Mouse (Mus musculus) forebrain, embryonic 14.5 days (tissue): Measurements from ENCODE around the gene Marc1. TPM values are rescaled to one million over a fixed set of nuclear protein-coding genes. Genes with fewer than 3 reads are reported as not detected.

Experiments used
- ATAC-seq: fragments of 200-750 bp; cut with Nextera tagmentation; 2 replicates; pipeline ENCODE4 v1.8.0; 2017; ENCODE audit warnings: mild to moderate bottlenecking, moderate library complexity
- DNase-seq: peaks from one replicate; pipeline ENCODE4 v3.0.0-alpha.2; 2015; ENCODE audit warnings: low spot score
- H3K27ac ChIP-seq: fragments of 300-500 bp; sonication (generic); 2 replicates; pipeline ENCODE4 v1.5.1; 2014; ENCODE audit warnings: low read depth, mild to moderate bottlenecking, control low read depth, low read length, moderate library complexity
- H3K27me3 ChIP-seq: fragments of 300-500 bp; sonication (generic); replicated peaks from 2 replicates; pipeline ENCODE4 v1.6.1; 2014; ENCODE audit warnings: low read length, control low read depth, mixed read lengths; ENCODE audit not compliant: control insufficient read depth, insufficient read depth
- H3K36me3 ChIP-seq: fragments of 300-500 bp; sonication (generic); 2 replicates; pipeline ENCODE4 v1.6.1; 2014; ENCODE audit warnings: low read length, control low read depth; ENCODE audit not compliant: control insufficient read depth, insufficient read depth
- H3K4me1 ChIP-seq: fragments of 300-500 bp; sonication (generic); 2 replicates; pipeline ENCODE4 v1.6.1; 2014; ENCODE audit warnings: antibody characterized with exemption, low read length, control low read depth; ENCODE audit not compliant: control insufficient read depth, insufficient read depth
- H3K4me2 ChIP-seq: fragments of 300-500 bp; sonication (generic); 2 replicates; pipeline ENCODE4 v1.6.1; 2014; ENCODE audit warnings: mild to moderate bottlenecking, control low read depth, low read length
- H3K4me3 ChIP-seq: fragments of 300-500 bp; sonication (generic); 2 replicates; pipeline ENCODE4 v1.5.1; 2014; ENCODE audit warnings: low read depth, low read length, control low read depth
- H3K9ac ChIP-seq: fragments of 300-500 bp; sonication (generic); 2 replicates; pipeline ENCODE4 v1.6.1; 2014; ENCODE audit warnings: mild to moderate bottlenecking, low read length, control low read depth, moderate library complexity
- H3K9me3 ChIP-seq: fragments of 300-500 bp; sonication (generic); replicated peaks from 2 replicates; pipeline ENCODE4 v1.6.1; 2016; ENCODE audit warnings: low read length, control low read depth, mixed read lengths; ENCODE audit not compliant: control insufficient read depth
- WGBS: fragments of 180-500 bp; shearing (Covaris S2); extraction: QIAGEN DNeasy Blood & Tissue Kit; methylation state at CpG from one replicate; pipeline ENCODE4 v1.1.7; 2014; 5-methylcytosine and 5-hydroxymethylcytosine counted together
- polyA plus RNA-seq: library from polyadenylated mRNA; unstranded; fragments of >200 nt; fragmentation: Nextera tagmentation; extraction: Ambion mirVana; gene quantifications from 2 replicates; pipeline ENCODE4 v1.2.1, GENCODE M21; 2014

Gene Marc1
- polyA plus RNA-seq, 1 experiment from 2014 or later = not detected

GRCm38 (mm10) chr1:184781286-184782160 lies 29.6 kb downstream of the Marc1 start:
- no peak overlapping the region for H3K9ac ChIP-seq
- no peaks in the 10 kb centered on the region for H3K4me1 ChIP-seq
- no peak overlapping the region for H3K4me2 ChIP-seq
- 86% methylated on average over 10 of the region's 10 CpGs for WGBS
- DNase-seq (no peak), ATAC-seq (no peak)
- H3K9me3 ChIP-seq = no peaks in the 10 kb centered on the region
- H3K27me3 ChIP-seq = no peaks in the 10 kb centered on the region
- no peaks in the 10 kb centered on the region for H3K36me3 ChIP-seq
- H3K27ac ChIP-seq = no peak overlapping the region
- no peak overlapping the region for H3K4me3 ChIP-seq

- no peaks in the 10 kb centered on the region for H3K4me1 ChIP-seq
- ATAC-seq = no peak
- H3K4me3 ChIP-seq = no peak overlapping the region
- H3K27me3 ChIP-seq = no peaks in the 10 kb centered on the region
- H3K9ac ChIP-seq = no peak overlapping the region
- no peaks in the 10 kb centered on the region for H3K9me3 ChIP-seq
- H3K36me3 ChIP-seq = no peaks in the 10 kb centered on the region
- 97% methylated on average over 6 of the region's 6 CpGs for WGBS
- no peak for DNase-seq
- no peak overlapping the region for H3K27ac ChIP-seq
- H3K4me2 ChIP-seq = no peak overlapping the region
Observed at GRCm38 (mm10) chr1:184778157-184778556, 33.0 kb downstream of the Marc1 start.

DNA sequence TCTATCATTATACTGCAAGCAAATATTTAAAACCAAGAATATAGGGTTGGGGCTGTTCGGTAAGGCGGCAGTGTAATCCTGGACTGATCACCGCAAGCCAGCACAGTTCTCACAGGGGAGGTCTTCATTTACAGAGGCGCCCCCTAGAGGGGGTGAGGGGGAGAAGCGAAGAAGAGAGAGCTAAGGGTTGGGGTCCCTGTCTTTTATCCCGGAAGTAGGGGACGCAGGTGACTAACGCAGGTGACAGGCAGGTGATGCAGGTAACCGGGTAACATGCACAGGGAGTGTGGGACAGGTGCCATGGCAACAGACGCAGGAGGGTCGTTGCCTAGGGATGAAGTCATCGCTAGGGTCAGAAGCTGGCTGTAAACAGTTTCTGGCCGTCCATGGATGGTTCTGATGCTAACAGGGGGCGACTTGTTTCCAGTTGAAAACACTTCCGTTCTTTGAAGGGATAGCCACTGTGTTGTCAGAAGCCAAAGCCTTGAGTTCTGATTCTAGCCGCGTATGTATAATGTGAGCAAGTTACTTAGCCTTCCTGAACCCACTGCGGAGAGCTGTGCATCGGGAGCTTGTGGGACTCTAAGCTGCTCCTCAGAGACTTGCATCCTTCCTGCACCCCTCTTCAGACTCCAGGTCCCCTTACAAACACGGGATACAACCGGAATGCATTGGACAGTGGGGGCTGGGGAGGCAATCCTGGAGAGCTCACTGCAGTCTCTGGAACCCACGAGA lies 33.9 kb downstream of the Marc1 start:
- no peak overlapping the region for H3K9ac ChIP-seq
- H3K9me3 ChIP-seq = no peaks in the 10 kb centered on the region
- no peak for ATAC-seq
- H3K4me3 ChIP-seq = no peak overlapping the region
- H3K27me3 ChIP-seq = no peaks in the 10 kb centered on the region
- no peak overlapping the region for H3K4me2 ChIP-seq
- no peaks in the 10 kb centered on the region for H3K4me1 ChIP-seq
- H3K36me3 ChIP-seq = no peaks in the 10 kb centered on the region
- 33% methylated on average over 22 of the region's 22 CpGs for WGBS
- DNase-seq = peak; percentile 8
- H3K27ac ChIP-seq = no peak overlapping the region

- no peaks in the 10 kb centered on the region for H3K9me3 ChIP-seq
- WGBS = 56% methylated on average over 9 of the region's 9 CpGs
- no peak overlapping the region for H3K27ac ChIP-seq
- ATAC-seq = no peak
- no peak overlapping the region for H3K9ac ChIP-seq
- DNase-seq = no peak
- H3K4me1 ChIP-seq = no peaks in the 10 kb centered on the region
- H3K27me3 ChIP-seq = no peaks in the 10 kb centered on the region
- no peaks in the 10 kb centered on the region for H3K36me3 ChIP-seq
- no peak overlapping the region for H3K4me3 ChIP-seq
- no peak overlapping the region for H3K4me2 ChIP-seq
Observed at GRCm38 (mm10) chr1:184775289-184775688, 35.8 kb downstream of the Marc1 start.

- no peaks in the 10 kb centered on the region for H3K9me3 ChIP-seq
- no peaks in the 10 kb centered on the region for H3K27me3 ChIP-seq
- peak overlapping the region; percentile 7; the same call in 1 of the 2 replicates for H3K4me2 ChIP-seq
- DNase-seq (no peak), ATAC-seq (no peak)
- H3K9ac ChIP-seq = no peak overlapping the region; the same call in 1 of the 2 replicates
- WGBS = 12% methylated on average over 9 of the region's 9 CpGs
- H3K4me1 ChIP-seq = no peaks in the 10 kb centered on the region
- no peak overlapping the region for H3K27ac ChIP-seq
- no peak overlapping the region for H3K4me3 ChIP-seq
- H3K36me3 ChIP-seq = no peaks in the 10 kb centered on the region
Observed at GRCm38 (mm10) chr1:184771891-184772249, 39.2 kb downstream of the Marc1 start.

GRCm38 (mm10) chr1:184771202-184771890 lies 39.8 kb downstream of the Marc1 start:
- no peaks in the 10 kb centered on the region for H3K27me3 ChIP-seq
- 32% methylated on average over 18 of the region's 18 CpGs for WGBS
- ATAC-seq (peak; percentile 40), DNase-seq (peak; percentile 76)
- no peak overlapping the region for H3K4me3 ChIP-seq
- H3K27ac ChIP-seq = no peak overlapping the region
- no peak overlapping the region for H3K9ac ChIP-seq
- H3K9me3 ChIP-seq = no peaks in the 10 kb centered on the region
- no peaks in the 10 kb centered on the region for H3K36me3 ChIP-seq
- no peaks in the 10 kb centered on the region for H3K4me1 ChIP-seq
- H3K4me2 ChIP-seq = no peak overlapping the region

GRCm38 (mm10) chr1:184763866-184764265 lies 47.2 kb downstream of the Marc1 start:
- Histone ChIP-seq H3K9me3 (no peaks in the 10 kb centered on the region), H3K27me3 (no peaks in the 10 kb centered on the region), H3K27ac (no peak overlapping the region), H3K4me1 (no peaks in the 10 kb centered on the region), H3K4me2 (no peak overlapping the region), H3K9ac (no peak overlapping the region), H3K36me3 (no peaks in the 10 kb centered on the region), H3K4me3 (no peak overlapping the region)
- 51% methylated on average over 3 of the region's 3 CpGs for WGBS
- ATAC-seq (no peak), DNase-seq (no peak)

GRCm38 (mm10) chr1:184762941-184763340 lies 48.2 kb downstream of the Marc1 start:
- Histone ChIP-seq H3K4me3 (no peak overlapping the region), H3K27me3 (no peaks in the 10 kb centered on the region), H3K36me3 (no peaks in the 10 kb centered on the region), H3K9me3 (no peaks in the 10 kb centered on the region), H3K4me2 (no peak overlapping the region), H3K9ac (no peak overlapping the region), H3K4me1 (no peaks in the 10 kb centered on the region), H3K27ac (no peak overlapping the region)
- ATAC-seq (no peak), DNase-seq (no peak)
- WGBS = 73% methylated on average over 5 of the region's 5 CpGs
